Mouse (Mus musculus) c-Kit-negative CD71-positive TER-119-positive erythroid progenitor cells, embryonic 14.5 days (primary cell): ENCODE results near the gene BC049352.

ENCODE experiments used
- DNase-seq: peaks from one replicate; pipeline ENCODE4 v3.0.0-alpha.2; 2013; ENCODE audit warnings: low read depth, low spot score

BC049352 gene

DNA sequence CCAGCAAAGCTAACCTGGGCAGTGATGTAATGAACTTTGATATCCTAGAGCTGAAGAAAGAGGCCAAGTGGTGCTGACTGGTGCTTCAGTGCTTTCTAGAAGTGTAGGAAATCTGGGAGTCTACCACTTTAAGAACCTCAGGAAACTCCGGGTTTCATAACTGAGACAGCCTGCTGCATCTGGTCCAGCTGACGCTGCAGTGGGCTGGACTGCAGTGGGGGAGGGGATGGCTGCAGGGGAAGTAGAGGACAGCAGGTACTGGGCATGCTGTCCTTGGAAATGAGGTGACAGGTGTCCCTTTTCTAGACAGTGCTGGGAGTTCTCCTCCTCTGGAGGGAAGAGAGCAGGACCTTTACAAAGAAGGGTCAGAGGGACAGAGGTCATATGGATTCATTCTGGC, at the start of gene BC049352:
TSS of gene BC049352 (plus strand) at position 238 of the 400 bp plus-strand sequence.
- no peak for DNase-seq

- no peak for DNase-seq
These were observed 48.1 kb upstream of the BC049352 start for GRCm38 (mm10) chr9:45133484-45134310.

DNA sequence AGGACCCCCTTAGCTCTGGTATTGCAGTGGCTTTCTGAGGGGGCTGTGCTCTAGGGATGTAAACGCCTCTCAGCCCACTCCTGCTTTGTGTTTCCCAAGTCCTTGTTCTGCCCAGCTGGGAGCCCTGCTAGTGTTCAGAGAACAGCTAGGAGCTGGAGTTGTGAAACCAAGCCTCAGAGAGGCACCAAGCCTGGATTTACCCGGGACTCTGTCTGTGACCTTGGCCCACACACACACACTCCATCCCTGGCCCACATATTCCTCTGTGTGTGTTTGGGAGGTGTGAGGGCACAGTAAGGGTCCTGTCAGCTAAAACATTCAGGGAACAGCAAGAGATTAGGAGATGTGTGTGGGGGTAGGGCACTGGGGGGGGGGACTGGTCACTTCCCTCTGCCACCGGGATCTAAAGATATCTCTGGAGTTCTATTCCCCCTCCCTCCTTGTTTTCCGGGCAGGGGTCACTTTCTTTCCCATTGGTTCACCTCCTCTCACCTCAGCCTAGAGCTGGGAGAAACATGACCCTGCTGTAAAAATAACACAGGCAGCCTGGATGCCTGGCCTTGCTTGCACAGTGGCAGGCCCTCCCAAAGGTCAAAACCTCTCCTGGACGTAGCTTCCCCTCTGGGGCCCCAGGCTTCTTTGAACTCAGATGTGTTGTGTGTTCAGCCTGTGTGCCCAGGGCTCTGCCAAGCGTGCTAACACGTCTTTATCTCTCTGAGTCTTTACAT, 45.2 kb upstream of the BC049352 start:
- DNase-seq: no peak

DNA sequence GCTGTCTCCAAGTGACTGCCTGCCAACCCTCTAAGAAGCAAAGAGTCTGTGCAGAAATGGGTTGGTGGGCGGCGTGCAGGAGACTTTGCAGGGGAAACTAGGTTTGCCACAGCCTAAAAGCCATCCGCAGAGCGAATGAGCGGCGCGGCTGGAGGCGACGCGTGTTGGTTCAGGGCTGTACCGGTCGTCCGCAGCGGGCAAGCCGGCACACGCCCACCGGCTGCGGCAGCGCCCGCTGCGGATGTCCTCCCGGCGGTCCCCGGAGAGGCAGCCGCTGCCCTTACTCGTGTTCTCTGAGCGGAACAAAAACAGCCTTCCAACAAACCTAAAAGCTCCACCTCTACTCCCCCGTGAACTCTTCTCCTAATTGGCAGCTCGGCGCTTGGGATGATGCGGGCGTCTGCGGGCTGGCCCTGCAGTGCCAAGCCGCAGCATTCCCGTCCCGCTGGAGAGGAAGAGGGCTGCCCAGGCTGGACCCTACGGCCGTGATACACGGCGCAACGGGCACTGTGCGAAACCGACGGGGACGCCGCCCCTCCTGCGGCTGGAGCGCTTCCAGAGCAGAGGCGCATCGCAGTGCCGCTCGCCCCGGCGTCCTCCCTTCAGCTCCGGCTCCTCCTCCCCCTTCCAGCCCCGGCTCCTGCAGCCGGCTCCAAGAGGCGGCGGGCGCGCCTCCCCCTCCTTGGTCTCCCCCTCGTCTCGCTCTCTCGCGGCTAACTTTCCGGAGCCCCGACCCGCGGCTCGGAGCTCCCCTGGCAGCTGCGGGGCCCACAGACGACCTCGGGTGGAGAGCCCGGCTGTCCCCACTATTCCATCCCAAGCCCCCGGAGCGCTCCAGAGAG, 43.4 kb upstream of the BC049352 start, which contains the start of gene Scn4b:
TSS of gene Scn4b (plus strand) at position 205 of the 842 bp plus-strand sequence.
- no peak for DNase-seq

DNA sequence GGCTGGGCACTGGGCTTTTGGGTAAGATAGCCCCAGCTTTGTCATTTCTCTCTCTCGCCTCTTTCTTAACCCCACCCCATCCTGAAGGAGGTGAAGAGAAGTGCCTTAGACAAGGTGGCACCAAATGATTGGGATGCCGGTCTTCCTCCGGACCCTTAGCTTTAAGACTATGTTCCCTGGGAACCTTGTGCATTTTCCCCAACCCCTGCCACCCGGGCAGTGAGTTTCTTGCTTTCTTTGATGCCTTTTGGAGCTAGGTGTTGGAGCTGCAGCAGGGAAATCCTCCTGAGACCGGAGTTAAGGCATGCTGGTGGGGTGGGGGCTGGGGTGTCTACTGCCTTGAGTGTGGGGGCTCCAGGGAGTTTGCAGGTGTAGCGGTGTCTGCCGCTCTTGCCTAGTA, 42.7 kb upstream of the BC049352 start:
- no peak for DNase-seq

- DNase-seq: no peak
These were observed 40.9 kb upstream of the BC049352 start for GRCm38 (mm10) chr9:45140945-45141344.

- DNase-seq: no peak
These were observed 39.1 kb upstream of the BC049352 start for GRCm38 (mm10) chr9:45142686-45143085.

DNA sequence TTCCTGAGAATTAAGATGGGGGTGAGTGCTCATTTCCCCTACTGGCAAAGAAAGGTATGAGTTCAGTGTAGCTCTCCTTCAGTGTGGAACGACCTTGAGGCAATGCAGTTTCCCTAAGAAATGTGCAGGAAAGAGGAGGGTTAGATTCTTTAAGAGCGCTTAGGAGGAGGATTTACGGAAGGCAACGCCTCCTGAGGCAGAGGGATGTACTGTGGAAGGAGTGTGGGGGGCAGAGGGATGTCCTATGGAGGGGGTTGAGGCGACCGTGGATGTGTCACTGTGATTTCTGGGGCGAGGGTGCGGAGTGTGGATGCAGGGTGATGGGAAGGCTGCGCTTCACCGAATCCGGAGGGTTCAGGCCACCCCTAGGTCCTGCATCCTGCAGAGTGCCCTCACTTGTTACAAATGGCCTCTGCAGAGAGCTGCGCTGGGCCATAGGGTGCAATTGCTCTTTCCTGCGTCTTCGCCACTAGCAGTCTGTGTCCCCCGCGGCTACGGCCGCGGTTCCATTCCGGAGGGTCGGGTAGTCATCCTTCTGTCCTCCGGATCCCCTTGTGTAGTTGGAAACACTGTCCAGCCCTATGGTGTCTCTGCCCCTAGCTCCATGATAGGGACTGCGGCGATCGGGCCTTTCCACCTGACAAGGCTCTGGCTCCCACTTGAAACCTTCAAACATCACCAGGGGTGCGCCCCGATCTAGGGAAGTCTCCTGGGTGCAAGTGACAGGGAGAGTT, 36.1 kb upstream of the BC049352 start:
- DNase-seq: no peak

DNA sequence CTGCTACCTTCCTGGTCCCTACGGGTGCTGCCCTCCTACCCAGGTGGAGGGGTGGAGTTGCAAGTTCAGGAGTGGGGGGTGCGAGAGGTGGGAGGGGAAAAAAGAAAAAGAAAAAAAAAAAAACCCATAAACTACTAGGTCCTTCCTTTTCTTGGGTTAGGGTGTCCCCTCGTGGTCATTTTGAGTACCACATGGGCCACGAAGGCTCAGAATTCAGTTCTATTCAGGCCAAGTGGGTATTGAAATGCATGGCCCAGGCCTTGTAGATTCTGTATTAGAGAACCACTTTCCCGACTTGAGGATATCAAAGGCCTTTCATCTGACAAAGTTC, 35.6 kb upstream of the BC049352 start:
- DNase-seq: no peak

DNA sequence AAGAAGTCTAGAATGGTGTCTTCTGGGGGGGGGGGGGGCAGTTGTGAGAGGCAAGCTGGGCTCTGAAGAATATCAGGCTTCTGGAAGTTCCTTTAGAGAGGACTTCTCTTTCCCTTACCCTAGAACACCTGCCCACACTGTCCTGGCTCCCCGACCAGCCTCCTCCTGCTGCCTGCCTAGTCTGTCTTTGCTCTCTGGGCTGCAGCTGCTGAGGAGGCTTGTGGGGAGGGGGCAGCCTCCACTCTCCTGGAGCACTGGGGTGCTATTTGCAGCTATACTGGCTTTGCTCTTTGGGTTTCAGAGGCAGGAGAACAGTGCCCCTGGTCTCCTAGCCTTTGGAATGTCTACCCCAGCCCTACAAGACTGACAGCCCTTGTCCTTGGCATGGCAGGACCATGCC, 30.9 kb upstream of the BC049352 start:
- DNase-seq: no peak

DNA sequence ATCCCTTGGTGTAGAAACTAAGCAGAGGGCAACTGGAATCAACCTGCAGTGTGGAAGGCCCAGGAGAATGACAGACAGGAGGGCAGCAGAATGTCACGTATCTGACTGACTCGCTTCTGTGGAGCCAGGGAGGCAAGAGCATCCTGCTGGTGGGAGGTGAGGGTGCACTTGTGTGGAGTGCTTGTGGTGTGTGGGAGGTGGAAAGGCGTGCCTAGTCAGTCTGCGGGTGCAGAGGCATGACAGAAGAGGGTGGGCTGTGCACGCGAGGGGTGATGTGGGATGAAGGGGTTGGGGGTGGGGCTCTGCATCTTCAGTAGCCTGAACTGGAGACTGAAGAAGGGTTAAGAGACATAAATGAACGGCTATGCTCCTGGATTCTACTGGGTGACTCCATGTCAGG, 28.4 kb upstream of the BC049352 start:
- no peak for DNase-seq

DNA sequence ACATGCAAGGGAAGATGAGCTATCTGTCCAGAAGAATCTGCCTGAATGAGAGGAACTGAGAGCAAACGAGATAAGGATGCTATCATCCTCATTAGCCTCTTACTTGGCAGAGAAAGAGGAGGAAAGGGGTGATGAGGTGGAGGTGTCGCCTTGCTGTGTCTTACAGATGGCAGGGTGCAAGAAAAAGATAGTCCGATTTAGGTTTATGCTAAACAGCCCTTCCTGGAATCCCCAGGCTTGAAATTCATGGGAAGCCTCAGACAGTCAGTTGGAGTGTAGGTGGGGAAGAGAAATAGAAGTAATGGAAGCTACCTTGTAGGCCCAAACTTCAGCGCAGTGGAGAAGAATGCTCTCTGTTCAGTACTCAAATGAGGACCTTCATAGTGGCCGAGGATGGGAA, 13.9 kb upstream of the BC049352 start:
- DNase-seq: no peak

DNA sequence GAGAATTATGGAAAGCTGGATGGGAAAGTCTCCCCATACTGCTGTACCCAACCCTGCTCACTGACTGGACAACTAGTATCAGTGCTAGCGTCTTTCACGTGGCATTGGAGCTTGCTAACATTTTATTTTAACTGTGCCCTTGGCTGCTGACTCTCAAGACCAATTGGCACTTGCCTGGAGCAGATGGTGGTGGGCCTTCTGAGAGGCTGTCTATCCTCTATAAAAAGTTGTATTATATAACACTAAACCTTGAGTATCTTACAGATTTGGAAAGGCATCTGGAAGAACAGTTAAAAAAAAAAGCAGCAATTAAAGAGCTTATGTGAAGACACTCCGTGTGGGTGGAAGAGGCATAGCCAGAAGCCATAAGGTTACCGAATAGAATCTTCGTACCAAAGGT, 11.7 kb upstream of the BC049352 start:
- DNase-seq: no peak

DNA sequence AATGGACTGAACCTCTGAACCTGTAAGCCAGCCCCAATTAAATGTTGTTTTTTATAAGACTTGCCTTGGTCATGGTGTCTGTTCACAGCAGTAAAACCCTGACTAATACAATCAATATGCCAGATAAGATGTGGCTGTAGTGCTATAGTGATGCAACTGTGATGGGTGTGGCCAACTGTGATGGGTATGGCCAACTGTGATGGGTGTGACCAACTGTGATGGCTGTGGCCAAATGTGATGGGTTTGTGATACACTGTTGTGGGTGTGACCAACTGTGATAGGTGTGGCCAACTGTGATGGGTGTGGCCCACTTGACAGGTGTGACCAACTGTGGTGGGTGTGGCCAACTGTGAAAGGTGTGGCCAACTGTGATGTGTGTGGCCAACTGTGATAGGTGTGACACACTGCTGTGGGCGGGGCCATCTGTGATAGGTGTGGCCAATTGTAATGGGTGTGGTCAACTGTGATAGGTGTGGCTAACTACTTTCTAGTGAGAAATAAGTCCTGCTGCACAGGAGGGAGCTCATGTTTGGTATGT, 10.7 kb upstream of the BC049352 start:
- DNase-seq: peak; percentile 1

GRCm38 (mm10) chr9:45173475-45173874, 8.3 kb upstream of the BC049352 start:
- DNase-seq: no peak

DNA sequence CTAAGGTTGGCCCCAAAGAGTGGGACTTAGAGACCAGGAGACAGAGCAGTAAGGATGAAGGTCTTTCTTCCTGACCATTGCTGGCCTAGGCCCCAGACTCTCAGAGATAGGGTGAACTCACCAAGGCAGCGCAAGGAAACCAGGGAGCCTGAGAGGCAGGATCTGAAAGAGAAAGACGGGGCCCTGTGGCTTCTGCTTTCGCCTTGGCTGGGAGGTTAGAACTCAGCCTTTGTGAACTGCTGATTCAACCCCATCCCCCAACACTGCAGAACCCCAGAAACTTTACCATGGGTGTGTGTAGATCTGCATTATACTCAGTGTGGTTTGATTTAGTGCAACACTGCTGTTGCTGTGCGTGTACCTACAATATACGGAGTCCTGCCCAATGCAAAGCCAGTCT, 2.5 kb upstream of the BC049352 start:
- no peak for DNase-seq

DNA sequence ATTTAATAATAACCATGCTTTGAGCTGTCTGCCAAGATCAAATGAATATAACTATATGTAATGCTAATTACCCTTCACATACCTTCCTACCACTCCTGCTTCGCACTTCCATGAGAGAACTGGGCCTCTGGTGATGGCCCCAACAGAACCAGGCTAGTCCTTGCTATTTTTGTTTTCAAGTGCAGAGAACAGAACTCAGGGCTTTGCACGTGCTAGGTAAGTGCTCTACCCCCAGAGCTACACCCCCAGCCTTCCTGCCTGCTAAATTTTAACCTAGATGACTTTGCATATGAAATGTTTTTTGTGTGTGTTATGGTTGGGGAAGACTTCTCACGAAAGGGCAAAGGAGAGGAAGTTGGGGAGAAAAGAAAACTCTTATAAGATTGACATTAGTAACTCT, 714 bp downstream of the BC049352 start:
- no peak for DNase-seq

- no peak for DNase-seq
These were observed 1.5 kb downstream of the BC049352 start for GRCm38 (mm10) chr9:45183266-45183665.

DNA sequence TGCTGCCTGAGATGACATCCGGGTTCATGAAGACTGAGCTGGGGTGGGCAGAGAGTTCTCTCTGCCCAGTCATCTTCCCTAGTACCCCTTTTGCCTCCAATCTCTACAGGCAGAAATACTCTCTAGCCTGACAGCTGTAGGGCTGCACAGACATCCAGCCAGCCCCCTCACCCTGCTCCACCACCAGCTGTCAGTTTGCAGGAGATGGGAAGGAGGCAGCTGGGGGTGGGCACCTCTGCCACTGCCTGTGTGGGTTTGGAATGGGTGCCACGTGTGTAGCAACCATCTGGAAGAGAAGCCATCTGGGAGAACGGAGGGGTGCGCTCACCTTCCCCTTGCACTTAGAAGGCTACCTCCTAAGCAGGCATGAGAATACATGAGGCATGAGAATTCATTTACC, 3.4 kb downstream of the BC049352 start:
- DNase-seq: no peak

DNA sequence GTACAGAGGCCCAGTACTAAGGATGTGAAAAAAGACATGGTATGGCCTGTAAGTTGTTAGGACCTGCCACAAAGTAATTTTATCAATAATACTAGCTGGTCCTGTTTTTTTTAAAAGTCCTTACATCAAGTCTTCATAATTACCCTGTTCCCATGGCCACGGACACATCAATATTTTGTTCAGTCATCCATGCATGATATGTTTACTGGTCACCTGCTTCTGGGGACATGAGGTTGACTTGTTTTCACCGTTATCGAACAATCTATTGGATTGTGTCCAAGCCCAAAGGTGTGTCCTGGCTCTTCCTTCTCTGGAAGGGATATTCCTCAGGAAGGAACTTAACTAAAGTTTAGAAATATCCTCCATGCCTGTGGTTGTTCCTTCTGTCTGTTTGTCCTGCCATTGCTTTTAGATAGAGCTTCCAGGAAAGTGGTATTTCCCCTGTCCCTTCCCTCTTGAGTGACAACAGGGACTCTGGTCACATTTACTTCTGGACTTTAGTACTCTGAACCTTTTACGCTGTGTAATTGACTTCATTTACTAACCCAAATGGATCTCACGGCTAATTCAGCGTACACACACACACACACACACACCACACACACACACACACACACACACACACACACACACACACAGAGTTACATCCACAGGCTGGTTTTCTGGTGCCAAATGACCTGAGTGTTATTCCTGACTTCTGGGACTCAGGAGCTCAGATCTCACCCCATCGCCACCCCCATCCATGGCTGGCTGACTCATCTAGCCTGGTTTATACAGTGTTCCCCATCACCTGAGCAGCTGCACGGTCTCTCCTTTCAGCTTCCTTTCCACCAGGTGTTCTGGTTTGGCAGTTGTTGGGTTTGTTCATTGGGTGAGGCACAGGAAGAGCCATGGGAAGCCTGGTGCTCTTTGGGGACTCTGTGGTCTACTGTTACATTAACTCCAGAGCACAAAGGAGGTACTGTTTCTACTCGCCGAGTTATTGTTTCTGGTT, 7.1 kb downstream of the BC049352 start:
- DNase-seq: no peak
